Mouse (Mus musculus) colon, adult 2 months (tissue): Measurements from ENCODE around the gene Usp28. TPM values are rescaled to one million over a fixed set of nuclear protein-coding genes. Genes with fewer than 3 reads are reported as not detected.

ENCODE experiments used
- polyA plus RNA-seq: library from polyadenylated mRNA; depleted of rRNA; stranded (reverse); fragments of >200 nt; gene quantifications from 2 replicates; pipeline ENCODE4 v1.2.3, GENCODE M21; 2012; rRNA removed

Usp28 gene
- polyA plus RNA-seq, result 10.9 and 15.2 TPM in 2 replicates

DNA sequence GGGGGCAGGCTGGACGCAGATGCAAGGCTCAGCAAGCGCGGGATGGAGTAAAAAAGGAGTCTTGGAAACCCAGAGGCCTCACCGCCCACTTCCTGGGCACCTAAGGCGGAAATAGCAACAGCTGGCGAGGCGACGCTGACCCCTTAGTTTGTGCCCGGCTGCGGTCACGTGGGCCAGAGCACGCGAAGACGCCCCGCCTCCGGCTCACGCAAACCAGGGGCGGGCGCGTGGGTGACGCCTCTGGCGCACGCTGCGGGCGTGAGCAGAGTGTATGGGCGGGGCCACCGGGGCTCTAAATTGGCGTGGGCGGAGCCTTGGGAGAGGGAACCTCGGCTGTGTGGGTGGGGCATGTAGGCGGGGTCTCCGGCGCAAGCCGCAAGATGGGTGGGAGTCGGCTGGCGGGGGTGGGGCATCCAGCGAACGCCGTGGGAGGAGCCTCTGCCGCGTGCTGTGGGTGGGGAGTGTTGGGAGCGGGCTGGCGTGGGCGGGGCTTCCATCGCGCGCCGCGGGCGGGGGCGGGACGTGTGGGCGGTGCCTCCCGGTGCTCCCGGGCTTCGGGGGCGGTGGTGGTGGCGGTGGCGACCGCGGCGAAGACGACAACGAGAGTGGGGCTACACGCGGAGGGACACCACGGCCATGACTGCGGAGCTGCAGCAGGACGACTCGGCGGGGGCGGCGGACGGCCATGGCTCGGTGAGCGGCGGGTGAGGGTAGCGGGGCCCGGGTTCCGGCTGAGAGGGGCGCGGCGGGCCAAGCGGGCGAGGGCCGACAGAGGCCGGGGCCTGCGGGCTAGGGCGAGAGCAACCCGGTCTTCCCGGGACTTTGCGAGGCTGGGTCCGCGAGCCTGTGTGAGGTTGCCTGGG is at the start of gene Usp28:
Gene Usp28, plus strand, starts transcription at position 531 of the 863 bp plus-strand sequence.

DNA sequence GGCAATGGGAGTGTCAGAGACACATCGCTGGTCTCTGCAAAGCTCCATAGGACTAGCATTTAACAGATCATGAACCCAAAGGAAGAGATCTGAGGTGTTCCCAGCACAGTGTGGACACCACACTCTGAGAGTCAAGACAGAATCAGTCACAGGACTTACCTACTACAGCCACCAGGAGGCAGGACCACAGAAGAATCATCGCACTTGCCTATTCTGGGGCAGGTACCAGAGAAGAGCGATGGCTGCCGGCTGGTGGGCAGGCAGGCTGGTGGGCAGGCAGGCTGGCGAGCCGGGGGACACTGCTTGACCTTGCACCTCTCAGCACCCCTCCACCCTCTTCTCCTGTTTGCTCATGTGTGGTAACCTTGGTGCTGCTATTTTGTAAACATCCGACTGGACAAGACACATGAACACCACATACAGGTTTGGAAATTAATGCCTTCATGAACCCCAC is 20.6 kb upstream of the Usp28 start, which contains the start of gene Htr3b:
Gene Htr3b, minus strand, starts transcription at position 404 of the 454 bp plus-strand sequence.

DNA sequence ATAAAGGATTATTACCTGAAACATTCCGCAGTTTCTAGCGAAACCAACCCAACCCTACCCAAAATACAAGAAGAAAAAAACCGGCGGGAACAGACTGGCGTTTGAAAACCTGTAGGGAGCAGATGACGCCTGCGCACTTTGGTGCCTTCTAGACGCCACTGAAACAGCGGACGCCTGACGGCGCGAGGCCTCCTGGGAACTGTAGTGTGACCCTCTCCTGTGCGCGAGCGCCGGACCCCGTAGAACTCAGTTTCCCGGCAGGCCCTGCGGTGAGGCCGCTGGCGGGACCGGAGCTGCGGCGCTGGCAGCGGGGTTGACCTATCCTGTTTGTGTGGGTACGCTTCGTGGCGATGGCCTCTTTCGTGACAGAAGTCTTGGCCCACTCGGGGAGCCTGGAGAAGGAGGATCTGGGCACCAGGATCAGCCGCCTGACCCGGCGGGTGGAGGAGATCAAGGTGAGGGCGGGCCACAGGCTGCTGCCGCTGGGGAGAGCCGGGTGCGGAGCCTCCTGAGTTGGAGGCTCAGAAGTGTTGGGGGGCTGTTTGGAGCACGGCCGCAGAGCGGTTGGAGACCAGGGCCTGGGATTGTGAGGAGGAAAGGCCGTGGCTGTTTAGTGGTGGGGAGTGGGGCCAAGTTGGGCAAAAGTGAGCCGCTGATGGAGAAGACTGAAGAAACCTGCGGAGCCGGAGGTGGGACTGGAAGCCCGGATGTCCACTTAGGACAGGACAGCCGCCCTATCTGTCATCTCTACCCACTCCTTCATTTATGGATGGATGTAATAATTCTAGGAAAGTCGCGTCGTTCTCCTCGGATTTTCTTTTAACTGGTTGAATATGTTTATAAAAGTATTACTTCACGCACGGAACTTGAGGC is 70.4 kb downstream of the Usp28 start, which contains the start of gene Zw10:
Gene Zw10, plus strand, starts transcription at position 281 of the 873 bp plus-strand sequence.

DNA sequence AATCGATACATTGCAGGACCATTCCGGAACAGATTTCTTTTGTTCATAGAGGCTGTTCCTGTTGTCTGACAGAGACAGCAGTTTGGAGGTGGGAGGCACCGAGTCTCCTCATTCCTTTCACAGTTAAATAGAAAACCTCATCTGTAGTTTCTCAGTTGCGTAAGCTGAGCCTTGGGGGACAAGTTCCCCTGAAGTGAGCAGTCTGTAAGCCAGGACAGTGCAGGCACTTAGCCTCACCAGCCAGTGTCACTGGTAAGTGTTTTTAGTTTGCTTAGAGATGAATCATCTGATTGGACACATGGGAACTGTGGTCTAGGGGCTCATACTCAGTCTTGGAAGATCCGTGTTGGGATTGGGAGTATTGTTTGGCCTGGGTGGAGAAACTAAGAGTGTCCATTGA is 95.9 kb downstream of the Usp28 start, which contains the start of gene Tmprss5:
Gene Tmprss5, plus strand, starts transcription at position 154 of the 400 bp plus-strand sequence.

Other genes with a start within 250 kb of the Usp28 start
- 3.6 and 6.6 TPM in 2 replicates for gene Zbtb16, start 149.2 kb upstream of the Usp28 start, polyA plus RNA-seq
- 9.1 and 9.5 TPM in 2 replicates for gene Htr3a, start 74.3 kb upstream of the Usp28 start, polyA plus RNA-seq
- 0.52 and 0.59 TPM in 2 replicates for gene Htr3b, start 20.4 kb upstream of the Usp28 start, polyA plus RNA-seq
- gene Zw10, start 70.2 kb downstream of the Usp28 start, polyA plus RNA-seq, result 7.6 and 7.7 TPM in 2 replicates
- 10.5 and 10.6 TPM in 2 replicates for gene Tmprss5, start 95.9 kb downstream of the Usp28 start, polyA plus RNA-seq